Mouse (Mus musculus) stomach, embryonic 16.5 days (tissue): ENCODE results near the gene Sash1. TPM values are rescaled to one million over a fixed set of nuclear protein-coding genes. Genes with fewer than 3 reads are reported as not detected.

Source experiments
- ATAC-seq: fragments of 200-750 bp; cut with Nextera tagmentation; 2 replicates; pipeline ENCODE4 v1.8.0; 2017; ENCODE audit warnings: moderate number of reproducible peaks, moderate TSS enrichment; ENCODE audit not compliant: insufficient read depth, low FRiP score
- H3K27ac ChIP-seq: fragments of 300-500 bp; sonication (generic); 2 replicates; pipeline ENCODE4 v1.5.1; 2014; ENCODE audit warnings: low read length
- H3K27me3 ChIP-seq: fragments of 300-500 bp; sonication (generic); 2 replicates; pipeline ENCODE4 v1.6.1; 2014; ENCODE audit warnings: low read length, control low read depth, mixed read lengths; ENCODE audit not compliant: control insufficient read depth, insufficient read depth
- H3K36me3 ChIP-seq: fragments of 300-500 bp; sonication (generic); 2 replicates; pipeline ENCODE4 v1.6.1; 2014; ENCODE audit warnings: low read length; ENCODE audit not compliant: control insufficient read depth, insufficient read depth
- H3K4me1 ChIP-seq: fragments of 300-500 bp; sonication (generic); 2 replicates; pipeline ENCODE4 v1.6.1; 2014; ENCODE audit warnings: low read length, control low read depth, mixed read lengths; ENCODE audit not compliant: control insufficient read depth, insufficient read depth
- H3K4me2 ChIP-seq: fragments of 300-500 bp; sonication (generic); 2 replicates; pipeline ENCODE4 v1.6.1; 2014; ENCODE audit warnings: low read depth, low read length, mixed read lengths
- H3K4me3 ChIP-seq: fragments of 300-500 bp; sonication (generic); replicated peaks from 2 replicates; pipeline ENCODE4 v1.5.1; 2014; ENCODE audit warnings: mild to moderate bottlenecking, low read length
- H3K9ac ChIP-seq: fragments of 300-500 bp; sonication (generic); 2 replicates; pipeline ENCODE4 v1.6.1; 2014; ENCODE audit warnings: low read length
- H3K9me3 ChIP-seq: fragments of 300-500 bp; sonication (generic); replicated peaks from 2 replicates; pipeline ENCODE4 v1.6.1; 2016; ENCODE audit warnings: low read length, control low read depth; ENCODE audit not compliant: control insufficient read depth
- WGBS: fragments of 180-500 bp; shearing (Covaris S2); extraction: QIAGEN DNeasy Blood & Tissue Kit; methylation state at CpG from one replicate; pipeline ENCODE4 v1.1.7; 2014; 5-methylcytosine and 5-hydroxymethylcytosine counted together
- polyA plus RNA-seq: library from polyadenylated mRNA; unstranded; fragments of >200 nt; fragmentation: Nextera tagmentation; extraction: Ambion mirVana; gene quantifications from 2 replicates; pipeline ENCODE4 v1.2.1, GENCODE M21; 2015

Gene Sash1
- polyA plus RNA-seq, 1 experiment from 2014 or later = 2.9 TPM

DNA sequence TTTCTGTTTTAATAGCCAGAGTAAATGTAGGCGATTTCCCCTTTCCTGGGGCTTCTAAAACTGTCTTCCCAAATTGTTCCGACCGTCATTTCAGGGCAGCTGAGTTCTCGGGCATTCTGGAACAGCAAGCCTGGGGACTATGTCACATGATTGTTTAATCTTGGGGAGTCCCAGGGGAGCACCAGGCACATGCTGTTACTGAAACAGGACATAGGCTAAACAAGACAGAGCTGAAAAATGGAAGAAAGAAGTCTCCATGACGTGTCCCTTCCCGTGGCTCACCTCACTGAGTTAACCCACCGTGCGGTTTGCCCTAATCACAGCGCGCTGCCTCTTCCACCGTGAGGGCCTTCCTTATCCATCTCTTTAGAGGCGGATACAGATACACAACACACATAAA, 123.1 kb downstream of the Sash1 start:
- no peak for ATAC-seq
- H3K4me1 ChIP-seq = peaks cover 25% of the 10 kb centered on the region
- H3K9me3 ChIP-seq = no peaks in the 10 kb centered on the region
- no peaks in the 10 kb centered on the region for H3K36me3 ChIP-seq
- peak overlapping the region; percentile 35 for H3K4me3 ChIP-seq
- no peaks in the 10 kb centered on the region for H3K27me3 ChIP-seq
- peak overlapping the region; percentile 14; the same call in 1 of the 2 replicates for H3K9ac ChIP-seq
- H3K27ac ChIP-seq = peak overlapping the region; percentile 90
- WGBS = 41% methylated on average over 12 of the region's 12 CpGs
- H3K4me2 ChIP-seq = peak overlapping the region; percentile 52

DNA sequence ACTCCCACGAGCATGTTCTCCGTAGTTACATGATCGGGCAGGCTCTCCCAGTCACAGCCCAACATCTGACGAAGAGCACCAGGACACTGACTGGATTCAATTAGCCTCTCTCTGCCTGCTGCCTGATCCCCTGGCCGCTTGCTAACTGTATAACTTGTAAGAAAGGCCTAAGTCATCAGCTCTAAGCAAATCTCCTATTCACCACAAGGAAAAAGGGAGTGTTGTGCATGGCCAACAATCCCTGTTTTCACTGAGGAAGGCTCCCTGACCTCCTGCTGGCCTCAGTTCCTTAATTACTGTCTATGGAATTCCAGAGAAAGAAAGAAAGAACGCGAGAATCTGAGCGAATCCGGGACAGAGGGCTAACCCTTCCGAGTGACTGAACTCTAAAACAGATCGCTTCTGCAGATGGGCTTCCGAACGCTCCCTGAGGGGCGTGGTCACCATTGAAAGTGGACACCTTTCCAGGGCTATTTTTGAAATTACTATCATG, 123.6 kb downstream of the Sash1 start:
- no peaks in the 10 kb centered on the region for H3K9me3 ChIP-seq
- peaks cover 25% of the 10 kb centered on the region for H3K4me1 ChIP-seq
- no peaks in the 10 kb centered on the region for H3K36me3 ChIP-seq
- peak overlapping the region; percentile 52 for H3K4me2 ChIP-seq
- 19% methylated on average over 14 of the region's 14 CpGs for WGBS
- H3K27ac ChIP-seq = peak overlapping the region; percentile 90
- peak overlapping the region; percentile 35 for H3K4me3 ChIP-seq
- H3K27me3 ChIP-seq = no peaks in the 10 kb centered on the region
- peak overlapping the region; percentile 65 for H3K9ac ChIP-seq
- ATAC-seq = peak; percentile 54; the same call in 1 of the 2 replicates

- peak overlapping the region; percentile 65 for H3K9ac ChIP-seq
- H3K27me3 ChIP-seq = no peaks in the 10 kb centered on the region
- peak overlapping the region; percentile 90 for H3K27ac ChIP-seq
- H3K4me1 ChIP-seq = peaks cover 31% of the 10 kb centered on the region
- no peak for ATAC-seq
- no peaks in the 10 kb centered on the region for H3K36me3 ChIP-seq
- H3K4me3 ChIP-seq = peak overlapping the region; percentile 35
- peak overlapping the region; percentile 52 for H3K4me2 ChIP-seq
- 52% methylated on average over 9 of the region's 9 CpGs for WGBS
- H3K9me3 ChIP-seq = no peaks in the 10 kb centered on the region
These were observed 124.2 kb downstream of the Sash1 start for GRCm38 (mm10) chr10:8761656-8762055.

DNA sequence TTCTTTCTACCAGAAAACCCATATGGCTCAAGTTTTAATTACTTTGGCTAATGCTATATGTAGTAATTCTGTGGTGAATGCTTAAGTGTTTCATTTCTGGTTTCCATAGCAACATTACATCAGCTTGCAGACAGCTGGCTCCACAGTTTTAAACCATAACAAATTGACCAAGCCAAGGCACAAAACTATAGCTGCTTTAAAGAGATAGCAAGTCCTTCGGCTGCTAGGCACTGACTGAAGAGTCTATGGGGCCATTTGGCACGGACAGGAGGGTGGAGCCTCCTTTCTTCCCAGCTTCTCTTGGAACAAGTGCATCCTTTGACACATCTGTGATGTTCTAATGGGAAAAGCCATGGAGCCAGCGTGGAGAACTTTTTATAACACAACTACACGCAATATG, 125.3 kb downstream of the Sash1 start:
- 26% methylated on average over 4 of the region's 4 CpGs for WGBS
- peak overlapping the region; percentile 23; the same call in 1 of the 2 replicates for H3K27ac ChIP-seq
- H3K4me3 ChIP-seq = peak overlapping the region; percentile 35
- H3K4me1 ChIP-seq = peaks cover 35% of the 10 kb centered on the region
- H3K9me3 ChIP-seq = no peaks in the 10 kb centered on the region
- ATAC-seq = peak; percentile 18; the same call in 1 of the 2 replicates
- no peak overlapping the region for H3K9ac ChIP-seq
- H3K27me3 ChIP-seq = no peaks in the 10 kb centered on the region
- peak overlapping the region; percentile 52 for H3K4me2 ChIP-seq
- no peaks in the 10 kb centered on the region for H3K36me3 ChIP-seq

GRCm38 (mm10) chr10:8759228-8759627, 126.6 kb downstream of the Sash1 start:
- H3K9ac ChIP-seq = no peak overlapping the region
- peaks cover 35% of the 10 kb centered on the region for H3K4me1 ChIP-seq
- no peak for ATAC-seq
- H3K4me2 ChIP-seq = no peak overlapping the region
- H3K9me3 ChIP-seq = no peaks in the 10 kb centered on the region
- no peaks in the 10 kb centered on the region for H3K36me3 ChIP-seq
- 85% methylated on average over 7 of the region's 7 CpGs for WGBS
- no peaks in the 10 kb centered on the region for H3K27me3 ChIP-seq
- H3K27ac ChIP-seq = peak overlapping the region; percentile 10
- H3K4me3 ChIP-seq = no peak overlapping the region

DNA sequence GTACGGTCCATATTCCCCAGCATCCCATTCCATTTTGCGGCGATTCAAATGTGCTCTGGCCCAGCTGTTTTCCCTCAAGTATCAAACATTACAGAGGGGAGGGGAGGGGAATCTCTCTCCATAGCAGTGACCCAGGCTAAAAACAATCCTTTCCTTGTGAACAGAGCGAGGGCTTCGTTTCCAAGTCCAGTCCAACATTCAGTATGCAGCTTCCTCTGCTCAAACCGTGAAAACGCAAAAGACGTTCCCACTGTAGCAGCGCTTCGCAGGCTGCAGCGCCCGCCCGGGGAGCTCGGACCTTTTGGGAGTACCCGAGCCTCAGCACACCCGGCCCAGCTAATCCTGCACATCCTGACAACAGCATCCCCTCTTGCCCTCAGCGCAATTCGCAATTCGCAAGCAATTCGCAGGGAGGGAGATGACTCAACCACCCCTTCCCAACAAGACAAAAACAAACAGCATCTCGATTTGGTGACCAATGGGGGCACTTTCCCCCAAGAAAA, 128.4 kb downstream of the Sash1 start:
- Histone ChIP-seq H3K4me2 (peak overlapping the region; percentile 39), H3K4me3 (peak overlapping the region; percentile 21), H3K27ac (peak overlapping the region; percentile 96), H3K9ac (peak overlapping the region; percentile 43), H3K36me3 (no peaks in the 10 kb centered on the region), H3K27me3 (no peaks in the 10 kb centered on the region), H3K4me1 (peaks cover 28% of the 10 kb centered on the region), H3K9me3 (no peaks in the 10 kb centered on the region)
- WGBS = 37% methylated on average over 21 of the region's 21 CpGs
- ATAC-seq = peak; percentile 76

DNA sequence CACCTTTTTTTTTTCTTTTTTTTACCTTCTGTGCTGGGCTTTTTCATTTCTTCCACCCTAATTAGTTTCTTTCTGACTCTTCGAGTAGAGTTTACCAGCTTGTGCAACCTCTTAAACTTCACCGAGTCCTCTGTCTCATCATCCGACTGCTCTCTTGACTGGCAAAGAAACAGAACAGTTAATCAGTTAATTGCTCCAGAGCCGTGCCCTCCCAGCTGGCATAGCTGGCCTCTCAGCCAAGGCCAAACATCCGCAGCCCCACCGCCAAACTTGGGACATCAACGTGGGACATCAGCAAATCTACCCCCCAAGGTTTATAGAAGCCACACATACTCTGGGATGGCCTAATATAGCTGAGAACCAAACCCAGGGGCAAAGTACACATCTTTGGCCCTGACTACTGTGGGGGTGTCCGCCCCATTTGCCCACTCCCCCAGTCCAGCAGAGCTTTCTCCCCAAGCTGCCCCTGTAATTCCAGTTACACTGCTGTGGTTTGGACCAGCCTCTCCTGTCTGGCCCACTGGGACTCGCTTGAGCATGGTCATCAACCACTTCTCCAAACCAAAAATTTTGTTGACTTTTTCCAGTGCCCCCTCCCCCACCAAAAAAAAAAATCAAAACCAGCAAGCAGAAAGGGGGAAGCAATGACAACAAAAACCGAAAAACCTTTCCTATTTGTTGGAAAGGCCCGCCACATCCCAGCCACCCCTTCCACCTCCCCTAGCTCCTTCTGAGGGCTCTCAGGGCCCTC, 129.1 kb downstream of the Sash1 start:
- peak overlapping the region; percentile 43 for H3K9ac ChIP-seq
- no peaks in the 10 kb centered on the region for H3K9me3 ChIP-seq
- peak overlapping the region; percentile 39 for H3K4me2 ChIP-seq
- no peaks in the 10 kb centered on the region for H3K27me3 ChIP-seq
- peaks cover 21% of the 10 kb centered on the region for H3K4me1 ChIP-seq
- peak overlapping the region; percentile 21 for H3K4me3 ChIP-seq
- peak overlapping the region; percentile 96 for H3K27ac ChIP-seq
- H3K36me3 ChIP-seq = no peaks in the 10 kb centered on the region
- WGBS = 48% methylated on average over 11 of the region's 11 CpGs
- no peak for ATAC-seq

DNA sequence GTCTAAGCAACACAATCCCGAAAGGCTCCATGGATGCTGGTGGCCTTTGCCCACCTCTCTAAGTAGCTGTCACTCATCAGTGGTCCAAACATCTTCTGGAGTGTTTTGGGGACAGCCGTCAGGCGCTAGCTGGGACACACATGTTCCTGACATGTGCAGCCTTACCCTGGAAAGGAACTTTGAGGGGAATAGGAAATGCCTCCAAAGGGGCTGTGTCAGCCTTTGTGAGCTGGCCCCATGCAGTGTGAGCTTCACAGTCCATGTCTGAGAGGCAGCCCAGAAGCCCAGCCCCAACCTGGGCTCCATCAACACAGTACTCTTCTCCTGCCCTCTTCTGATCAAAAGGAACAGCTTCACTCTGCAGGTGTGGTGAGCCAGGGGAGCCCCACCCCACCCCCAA, 132.5 kb downstream of the Sash1 start:
- Histone ChIP-seq H3K27me3 (no peaks in the 10 kb centered on the region), H3K9ac (no peak overlapping the region), H3K4me2 (no peak overlapping the region), H3K9me3 (no peaks in the 10 kb centered on the region), H3K36me3 (no peaks in the 10 kb centered on the region), H3K4me1 (peaks cover 10% of the 10 kb centered on the region), H3K4me3 (no peak overlapping the region), H3K27ac (no peak overlapping the region)
- WGBS = 86% methylated on average over 3 of the region's 3 CpGs
- no peak for ATAC-seq

GRCm38 (mm10) chr10:8752436-8752835, 133.4 kb downstream of the Sash1 start:
- Histone ChIP-seq H3K27ac (no peak overlapping the region), H3K4me1 (peaks cover 10% of the 10 kb centered on the region), H3K36me3 (no peaks in the 10 kb centered on the region), H3K27me3 (no peaks in the 10 kb centered on the region), H3K4me3 (no peak overlapping the region), H3K9ac (no peak overlapping the region), H3K4me2 (no peak overlapping the region), H3K9me3 (no peaks in the 10 kb centered on the region)
- peak; percentile 23; the same call in 1 of the 2 replicates for ATAC-seq
- WGBS = 77% methylated on average over 7 of the region's 7 CpGs
